Mouse (Mus musculus): ENCODE measurements around the gene Copb1. TPM values are rescaled to one million over a fixed set of nuclear protein-coding genes. Genes with fewer than 3 reads are reported as not detected.

Copb1 gene
- polyA plus RNA-seq, 1 experiment from 2014 or later, result 105 TPM

Other genes starting within 250 kb of the Copb1 start
- gene Rras2, start 136.9 kb downstream of the Copb1 start, polyA plus RNA-seq (2014; fragmentation: Nextera tagmentation; extraction: Ambion mirVana), result 26.6 and 27.1 TPM in 2 replicates
- 450 and 469 TPM in 2 replicates for gene Psma1, start 21.4 kb upstream of the Copb1 start, polyA plus RNA-seq (2014; fragmentation: Nextera tagmentation; extraction: Ambion mirVana)
- gene Pde3b, start 160.6 kb upstream of the Copb1 start, polyA plus RNA-seq (2014; fragmentation: Nextera tagmentation; extraction: Ambion mirVana), result 4.9 and 5.7 TPM in 2 replicates

Data from forebrain, embryonic 14.5 days (tissue).